Mouse (Mus musculus) brain, embryonic 18.5 days (tissue): ENCODE measurements around the gene Ly75.

Experiments used
- DNase-seq: peaks from one replicate; pipeline ENCODE4 v3.0.0-alpha.2; 2012; ENCODE audit warnings: low read depth, low spot score

The Ly75 gene

DNA sequence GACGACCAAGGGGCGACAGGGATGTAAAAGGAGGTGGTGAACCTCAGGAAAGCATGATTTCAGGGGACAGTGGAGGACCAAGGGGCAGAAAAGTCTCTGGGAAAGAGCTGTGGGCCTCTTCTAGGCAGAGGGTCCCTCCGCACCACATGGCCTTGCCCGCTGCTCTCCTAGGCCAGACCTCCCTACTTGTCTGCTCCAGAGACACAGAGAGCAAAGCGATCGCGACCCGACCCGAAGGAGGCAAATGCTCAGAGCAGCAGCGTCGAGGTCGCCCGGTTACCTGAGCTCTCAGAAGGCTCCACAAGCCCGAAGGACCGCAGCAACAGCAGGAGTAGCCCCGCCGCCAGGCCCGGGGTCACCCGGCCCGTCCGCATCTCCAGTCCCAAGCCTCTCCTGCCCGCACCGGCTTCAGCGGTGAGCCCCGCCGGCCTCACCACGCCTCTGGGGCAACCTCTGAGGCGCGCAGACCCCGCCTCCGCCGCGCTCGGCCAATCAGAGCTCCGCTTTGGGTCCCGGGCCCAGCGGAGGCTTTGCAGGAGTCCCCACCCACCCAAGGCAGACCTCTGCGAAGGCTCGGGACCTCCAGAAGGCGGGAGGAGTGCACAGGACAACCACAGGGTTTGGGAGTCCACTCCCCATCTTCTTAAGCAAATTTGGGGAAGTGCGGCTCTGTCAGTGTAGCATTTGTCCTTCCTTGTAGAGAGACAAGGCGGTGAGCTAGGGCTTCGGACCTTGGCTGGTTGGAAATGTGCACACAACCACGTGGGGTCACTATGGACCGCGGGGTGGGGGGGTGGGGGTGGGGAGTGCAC lies at the start of gene Ly75:
TSS of gene Ly75 (minus strand) at position 446 of the 812 bp plus-strand sequence.
- DNase-seq: peak; percentile 10

DNA sequence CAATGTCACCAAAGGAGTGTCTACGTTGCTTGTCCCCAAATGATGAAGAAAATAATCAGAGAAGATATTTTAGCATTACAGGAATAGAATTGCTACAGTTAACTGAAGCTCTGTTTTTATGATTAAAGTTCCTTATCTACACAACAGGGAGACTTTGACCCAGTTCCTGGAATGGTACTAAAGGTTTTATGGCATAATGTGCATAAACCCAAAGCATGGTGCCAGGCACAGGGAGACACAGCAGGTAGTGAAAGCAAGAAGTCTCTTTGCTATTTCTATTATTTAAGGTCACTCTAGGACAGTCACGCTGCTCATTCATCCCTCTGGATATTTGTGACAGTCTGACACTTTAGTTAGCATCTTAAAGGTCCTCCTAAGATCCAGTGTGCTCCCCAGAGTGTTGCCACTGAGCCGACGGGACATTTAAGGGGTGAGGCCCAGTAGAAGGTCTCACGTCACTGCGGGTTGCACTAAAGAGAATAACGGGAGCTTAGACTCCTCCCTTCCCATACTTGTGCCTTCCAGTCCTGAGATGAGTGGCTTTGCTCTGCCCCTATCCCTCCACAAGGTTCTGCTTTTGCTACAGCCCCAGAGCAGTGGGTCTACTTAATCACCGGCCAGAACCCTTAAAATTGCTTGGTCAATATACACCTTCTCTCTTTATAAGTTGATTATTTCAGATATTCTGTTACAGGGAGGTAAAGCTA lies 47.4 kb upstream of the Ly75 start:
- DNase-seq: no peak

DNA sequence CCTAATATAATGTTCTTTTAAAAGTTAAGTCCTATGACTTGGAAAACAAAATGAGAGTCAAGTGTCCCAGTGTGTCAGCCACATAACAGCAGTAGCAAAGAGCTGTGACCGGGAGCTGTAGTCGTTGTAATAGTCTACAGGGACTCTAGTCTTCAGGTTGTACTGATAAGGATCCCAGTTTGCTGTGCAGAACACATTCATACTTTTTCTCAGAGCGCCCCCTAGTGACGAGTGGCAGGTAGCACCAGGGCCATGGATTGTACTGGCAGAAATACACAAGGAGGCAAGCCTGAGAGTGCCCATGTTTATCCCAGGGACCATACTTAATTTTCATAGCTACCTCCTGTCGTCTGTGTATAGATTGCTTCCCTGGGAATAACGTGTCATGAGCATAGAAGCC lies 35.0 kb upstream of the Ly75 start:
- peak; percentile 10 for DNase-seq

DNA sequence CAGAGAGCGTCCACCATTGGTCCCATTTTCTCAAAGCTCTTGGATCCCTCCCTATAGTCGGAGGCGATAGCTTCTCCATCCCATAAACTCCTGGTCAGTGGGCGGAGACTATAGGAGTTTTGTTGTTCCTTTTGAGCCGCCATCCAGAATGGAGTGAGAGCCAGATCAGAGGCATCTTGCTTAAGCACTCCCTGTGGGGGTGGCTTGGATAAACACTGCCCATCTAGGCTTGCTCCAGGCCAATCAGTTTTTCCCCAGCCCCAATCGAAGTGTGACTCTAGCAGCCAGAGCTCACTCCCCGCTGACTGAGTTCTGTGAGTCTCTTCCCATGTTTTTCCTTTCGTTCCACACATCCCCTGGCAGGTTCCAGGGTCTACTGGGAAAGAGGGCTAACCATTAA lies 31.2 kb upstream of the Ly75 start:
- DNase-seq: no peak

DNA sequence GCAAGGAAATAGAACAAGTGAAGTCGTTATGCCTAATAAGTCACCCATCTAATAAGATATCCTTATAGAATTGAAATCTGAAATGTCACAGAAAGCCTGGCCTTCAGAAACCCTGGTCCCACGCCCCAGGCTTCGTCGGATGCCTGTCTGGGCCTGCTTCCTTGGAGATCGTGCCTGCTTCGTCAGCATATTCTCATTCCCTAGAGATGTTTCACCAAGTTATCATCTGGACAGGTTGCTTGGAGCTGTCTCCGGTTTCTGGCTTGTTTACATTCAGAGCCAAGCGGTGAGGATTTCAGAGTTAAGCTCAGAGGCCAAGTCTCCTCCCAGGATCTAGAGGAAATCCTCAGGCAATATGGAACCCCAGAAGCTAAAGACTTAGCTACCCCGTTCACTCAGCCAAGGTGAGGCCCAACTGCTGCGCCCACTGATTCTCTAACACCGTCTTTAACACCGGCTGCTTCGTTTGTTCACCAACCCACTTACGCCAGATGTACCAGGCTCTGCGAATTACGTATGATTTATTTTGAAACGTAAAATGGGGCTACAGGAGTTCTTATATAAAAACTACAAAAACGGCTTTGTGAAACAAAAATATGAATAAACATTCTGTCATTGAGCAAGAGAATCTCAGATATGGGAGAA lies 30.0 kb upstream of the Ly75 start:
- DNase-seq: no peak

DNA sequence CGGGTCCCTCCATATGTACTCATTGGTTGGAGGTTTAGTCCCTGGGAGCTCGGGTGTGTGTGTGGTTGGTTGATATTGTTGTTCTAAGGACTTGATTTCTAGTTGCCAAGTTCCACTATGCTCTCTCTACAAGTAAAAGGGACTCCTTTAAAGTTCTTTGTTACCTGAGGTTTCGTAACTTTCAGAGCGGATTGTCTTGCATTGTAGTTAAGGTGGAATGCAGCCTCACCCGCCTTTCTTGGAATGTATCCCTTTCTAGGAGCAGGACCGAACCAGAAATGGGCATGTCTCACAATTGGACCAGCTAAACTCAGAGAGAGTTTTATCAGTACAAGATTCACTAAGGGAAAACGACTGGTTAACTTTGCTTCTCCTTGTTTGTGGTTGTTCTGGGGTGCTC lies 28.1 kb upstream of the Ly75 start:
- no peak for DNase-seq

DNA sequence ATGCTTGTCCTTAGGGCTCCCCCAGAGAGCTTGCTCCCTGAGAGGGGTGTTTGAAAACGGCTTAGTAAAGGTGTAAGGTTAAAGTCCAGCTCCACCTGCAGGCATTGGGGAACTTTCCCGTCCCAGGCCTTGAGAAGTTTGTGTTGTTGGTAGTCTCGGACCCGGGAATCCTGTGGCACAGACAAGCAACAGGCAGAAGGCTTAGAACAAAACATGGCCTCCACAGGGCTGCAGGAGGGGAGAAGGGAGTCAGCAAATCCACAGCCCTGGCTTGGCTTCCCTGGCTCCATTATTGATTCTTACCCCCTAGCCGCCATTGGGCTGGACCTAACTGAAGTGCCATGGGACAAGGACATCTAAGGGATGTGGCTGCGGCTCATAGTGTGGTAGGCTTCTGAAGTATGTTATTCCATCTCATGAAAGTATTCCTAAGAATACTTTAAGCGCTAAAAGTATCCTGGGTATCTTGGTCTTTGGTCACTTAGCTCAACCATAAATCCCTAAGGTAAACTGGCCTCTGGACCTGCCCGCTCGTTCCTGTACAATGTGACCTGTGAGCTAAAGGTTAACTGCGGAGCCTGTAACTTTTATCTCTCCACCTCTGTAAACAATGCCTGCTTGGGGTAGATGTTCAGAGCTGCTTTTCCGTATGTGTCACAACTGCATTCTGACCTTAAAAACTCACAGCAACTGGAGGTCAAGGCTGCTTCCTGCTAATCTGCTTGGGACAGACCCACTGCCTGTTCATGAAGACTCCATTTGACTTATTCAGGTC lies 27.1 kb upstream of the Ly75 start:
- DNase-seq: no peak

DNA sequence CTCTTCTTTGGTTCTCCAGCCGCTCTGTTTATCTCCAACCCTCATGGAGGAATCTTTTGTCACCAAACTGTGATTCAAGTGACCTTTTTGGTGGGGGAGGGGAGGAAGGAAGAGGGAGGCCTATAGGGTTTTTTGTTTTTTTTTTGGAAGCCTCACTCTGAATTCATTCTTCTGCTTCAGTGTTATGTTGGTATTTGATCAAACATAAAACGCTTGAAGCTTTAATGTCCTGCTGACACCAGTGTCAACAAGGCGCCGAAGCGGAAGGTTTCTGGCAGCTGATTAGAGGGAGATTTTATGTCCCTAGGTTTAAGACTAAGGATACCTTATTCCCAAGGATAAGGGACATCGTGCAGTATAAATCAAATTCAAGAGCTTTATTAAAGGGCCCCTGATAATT lies 26.1 kb upstream of the Ly75 start:
- no peak for DNase-seq

DNA sequence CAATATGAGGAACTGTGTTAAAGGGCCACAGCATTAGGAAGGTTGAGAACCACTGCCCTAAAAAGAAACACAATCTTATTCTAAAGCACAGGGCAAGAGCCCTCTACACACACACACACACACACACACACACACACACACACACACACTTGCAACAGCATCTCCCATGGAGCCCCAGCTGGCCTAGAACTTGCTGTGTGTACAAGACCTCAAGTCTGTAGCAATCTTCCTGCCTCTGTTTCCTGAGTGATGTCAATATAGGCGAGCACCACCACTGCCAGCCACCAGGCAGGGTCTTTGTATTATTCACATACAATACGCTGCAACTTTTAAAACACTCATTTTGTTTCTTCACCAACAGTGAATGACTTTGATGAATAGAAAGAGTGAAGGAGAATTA lies 24.3 kb upstream of the Ly75 start:
- no peak for DNase-seq

DNA sequence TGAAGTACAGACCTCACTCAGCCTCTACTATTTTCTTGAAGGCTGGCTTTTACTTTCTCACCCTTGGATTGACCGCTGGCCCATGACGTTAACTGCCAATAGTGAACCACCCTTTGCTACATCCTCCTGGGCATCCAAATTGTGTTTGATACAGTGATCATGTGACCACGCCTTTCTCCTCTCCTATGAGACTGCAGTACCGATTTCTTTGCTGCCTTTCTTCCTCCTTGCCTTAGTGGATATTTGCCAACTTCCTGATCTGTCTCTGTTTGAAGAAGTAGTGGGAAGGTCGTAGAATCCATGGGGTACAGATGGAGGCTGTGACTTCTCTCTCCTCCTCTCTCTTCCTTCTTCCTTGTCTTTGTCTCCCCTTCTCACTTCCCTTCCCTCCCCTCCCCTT lies 22.3 kb upstream of the Ly75 start:
- DNase-seq: no peak

DNA sequence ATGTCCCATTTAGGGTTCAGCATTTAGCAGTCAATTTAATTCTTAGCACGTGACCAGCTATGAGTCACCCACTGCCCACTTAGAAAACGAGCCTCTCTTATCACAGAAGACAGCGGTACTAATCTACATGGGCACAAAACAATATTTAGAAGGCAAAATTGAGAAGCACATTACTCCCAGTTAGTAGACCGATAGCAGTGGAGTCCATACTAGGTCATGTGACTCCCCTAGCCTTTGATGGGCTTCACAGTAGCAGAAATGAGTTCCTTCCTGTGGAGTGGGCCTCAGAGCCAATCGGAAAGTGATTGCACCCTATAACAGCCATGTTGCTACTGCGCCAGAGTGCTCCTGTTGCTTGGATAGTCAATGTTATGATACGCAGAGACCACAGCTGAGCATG lies 21.7 kb upstream of the Ly75 start:
- no peak for DNase-seq

DNA sequence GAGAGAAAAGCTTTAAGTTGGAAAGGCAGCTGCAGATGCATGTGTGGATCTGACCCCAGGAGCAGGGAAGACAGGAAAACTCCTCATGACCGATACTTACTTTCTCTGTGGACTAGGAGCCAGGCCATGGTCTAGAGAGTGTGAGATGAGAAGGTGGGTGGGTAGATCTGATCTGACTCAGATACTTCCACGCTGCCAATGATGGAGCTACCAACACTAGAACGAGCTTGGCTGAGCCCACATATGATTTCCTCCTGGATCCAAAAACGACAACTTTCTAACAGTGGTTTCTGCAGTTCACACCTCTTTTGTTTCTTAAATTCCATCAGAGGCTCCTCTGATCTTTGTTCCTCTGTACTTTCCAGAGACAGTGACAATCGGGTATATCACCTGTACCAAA lies 18.6 kb upstream of the Ly75 start:
- no peak for DNase-seq

DNA sequence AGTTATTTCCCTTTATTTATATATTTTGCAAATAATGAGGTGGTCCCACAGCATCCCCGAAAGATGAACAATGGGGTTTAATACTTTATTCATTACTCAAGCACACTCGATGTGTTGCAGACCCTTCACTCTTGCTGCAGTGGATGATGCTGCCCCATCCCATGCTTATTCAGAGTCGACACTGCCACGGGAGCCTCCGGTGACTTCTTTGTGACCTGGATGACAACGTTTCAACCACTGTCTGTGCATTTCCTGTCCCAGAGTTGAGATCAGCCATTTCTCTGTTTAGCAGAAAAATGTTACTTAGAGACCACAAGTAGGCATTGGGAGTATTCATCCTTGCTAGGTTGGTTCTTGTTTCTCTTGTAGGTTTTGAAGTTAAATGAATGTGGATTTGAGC lies 10.7 kb upstream of the Ly75 start:
- DNase-seq: no peak

DNA sequence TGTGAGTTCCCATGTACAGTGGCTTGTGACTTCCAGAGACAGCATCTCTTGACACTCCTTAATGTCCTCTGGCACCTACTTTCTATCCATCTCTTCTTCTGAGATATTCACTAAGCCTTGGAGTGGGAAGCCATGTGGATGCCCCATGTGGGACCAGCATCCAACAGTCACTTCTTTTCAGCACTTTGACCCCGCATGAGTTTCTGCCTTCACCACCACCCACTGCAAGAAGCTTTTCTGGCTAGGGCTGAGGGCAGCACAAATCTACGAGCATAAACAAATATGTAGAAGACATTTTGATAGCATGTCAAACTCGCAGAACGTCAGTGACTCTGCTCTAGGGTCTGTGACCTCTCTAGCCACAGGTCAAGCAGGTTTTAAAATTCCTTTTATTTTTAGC lies 9.2 kb upstream of the Ly75 start:
- DNase-seq: no peak

DNA sequence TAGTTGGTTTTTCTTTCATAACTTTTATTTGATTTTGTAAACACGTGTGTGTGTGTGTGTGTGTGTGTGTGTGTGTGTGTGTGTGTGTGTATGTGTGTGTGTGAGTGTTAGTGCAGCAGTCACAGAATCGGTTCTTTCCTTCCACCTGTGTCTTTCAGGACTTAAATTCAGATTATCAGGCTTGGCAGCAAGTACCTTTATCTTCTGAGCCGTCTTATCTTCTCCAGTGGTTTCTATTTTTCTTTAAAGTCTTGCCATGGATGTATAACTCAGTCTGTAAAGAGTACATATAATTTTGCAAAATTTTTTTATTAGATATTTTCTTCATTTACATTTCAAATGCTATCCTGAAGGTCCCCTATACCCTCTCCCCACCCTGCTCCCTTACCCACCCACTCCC lies 4.3 kb upstream of the Ly75 start:
- DNase-seq: no peak

DNA sequence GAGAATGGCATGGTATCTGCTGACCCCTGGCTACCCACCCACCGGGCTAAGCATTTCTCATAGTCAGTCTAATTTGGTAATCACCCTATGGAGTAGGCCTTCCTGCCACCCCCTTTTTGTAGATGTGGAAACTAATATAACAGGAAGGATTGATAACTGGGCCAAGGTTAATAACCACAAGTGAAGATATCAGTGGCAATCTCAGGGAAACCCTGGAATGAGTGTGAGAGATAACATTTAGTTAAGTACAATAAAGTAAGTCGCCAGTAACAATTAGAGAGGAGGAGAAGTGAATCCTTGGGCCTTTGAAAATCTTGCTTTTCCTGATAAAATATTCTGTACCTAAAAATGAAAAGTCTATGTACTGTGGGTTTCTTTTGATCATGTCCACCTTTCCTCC lies 3.7 kb upstream of the Ly75 start:
- DNase-seq: no peak

DNA sequence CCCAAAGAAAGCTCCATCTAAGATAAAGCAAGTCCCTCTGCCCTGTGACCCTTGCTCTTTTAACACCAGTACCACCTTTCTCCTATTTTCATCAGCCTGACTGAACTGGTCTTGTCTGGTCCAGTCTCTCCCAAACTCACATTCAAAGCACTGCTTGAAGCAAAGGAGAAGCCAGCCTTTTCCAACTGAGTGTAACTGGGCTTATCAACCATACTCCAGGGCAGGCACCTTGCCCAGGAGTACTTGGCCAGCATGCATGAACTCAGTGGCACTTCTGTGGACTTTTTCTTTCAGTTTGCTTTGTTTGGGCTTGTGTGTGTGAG lies 1.6 kb upstream of the Ly75 start:
- no peak for DNase-seq

DNA sequence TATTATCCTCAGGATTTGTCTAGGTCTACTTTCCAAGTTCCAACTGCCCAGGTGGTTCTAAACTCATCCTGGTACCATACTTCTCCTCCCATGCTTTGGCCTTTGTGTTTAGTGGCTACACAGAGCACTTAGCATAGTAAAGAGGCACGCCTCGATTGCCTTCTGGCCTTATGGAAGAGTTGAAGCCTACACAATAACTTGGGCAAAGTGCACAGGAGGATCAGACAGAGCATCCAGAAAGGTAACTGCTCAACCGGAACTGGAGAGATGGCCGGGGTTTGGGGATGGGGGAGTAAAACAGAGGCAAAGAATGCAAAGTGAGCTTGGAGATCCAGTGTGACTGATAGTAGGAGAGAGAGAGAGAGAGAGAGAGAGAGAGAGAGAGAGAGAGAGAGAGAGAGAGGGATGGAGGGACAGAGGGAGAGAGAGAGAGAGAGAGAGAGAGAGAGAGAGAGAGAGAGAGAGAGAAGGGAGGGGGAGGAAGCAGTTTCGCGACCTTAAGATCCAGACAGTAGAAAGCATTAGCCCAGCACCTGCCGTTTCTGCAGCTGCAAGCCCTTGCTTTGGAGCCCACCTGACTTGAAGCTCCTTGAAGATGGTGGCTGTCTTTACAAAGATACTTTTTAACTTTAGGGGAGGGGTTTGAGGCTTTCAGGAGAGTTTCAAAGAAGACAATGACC lies 1.1 kb upstream of the Ly75 start:
- DNase-seq: no peak

DNA sequence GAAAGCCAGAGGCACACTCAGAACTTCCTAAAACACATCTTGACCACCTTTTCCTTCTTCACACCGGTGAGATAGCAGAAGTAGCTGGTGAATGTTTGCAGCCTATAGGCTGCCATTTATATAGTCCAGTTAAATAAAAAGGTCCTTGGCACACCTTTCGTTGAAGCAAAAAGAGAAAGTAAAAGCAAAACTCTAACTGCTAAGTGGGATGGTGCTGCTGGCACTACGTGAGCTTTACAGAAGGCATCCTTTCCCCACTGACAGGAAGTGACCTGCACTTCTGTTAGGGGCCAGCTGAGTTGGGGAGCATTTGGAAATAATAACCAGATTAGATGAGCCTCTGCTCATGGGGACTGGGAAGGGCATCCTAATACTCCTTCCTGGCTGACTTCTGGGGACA lies 757 bp downstream of the Ly75 start:
- DNase-seq: no peak

DNA sequence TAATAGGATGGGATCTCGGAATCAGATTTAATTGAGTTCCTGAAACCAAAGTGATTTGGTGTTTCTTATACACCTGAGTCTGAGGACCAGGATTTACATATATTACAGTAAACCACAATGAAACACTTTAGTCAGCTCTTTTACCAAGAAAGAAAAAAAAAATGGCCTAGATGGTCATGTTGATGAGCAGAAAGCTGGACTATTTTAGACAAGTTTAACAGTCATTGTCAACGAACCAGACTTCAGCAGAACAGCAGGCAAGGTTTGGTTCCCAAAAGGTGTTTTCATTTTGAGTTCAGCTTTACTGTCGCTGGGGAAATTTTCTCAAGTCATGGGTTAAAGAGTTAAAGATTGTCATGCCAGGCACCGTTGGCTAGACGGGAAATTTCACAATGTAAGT lies 5.8 kb downstream of the Ly75 start:
- DNase-seq: no peak

DNA sequence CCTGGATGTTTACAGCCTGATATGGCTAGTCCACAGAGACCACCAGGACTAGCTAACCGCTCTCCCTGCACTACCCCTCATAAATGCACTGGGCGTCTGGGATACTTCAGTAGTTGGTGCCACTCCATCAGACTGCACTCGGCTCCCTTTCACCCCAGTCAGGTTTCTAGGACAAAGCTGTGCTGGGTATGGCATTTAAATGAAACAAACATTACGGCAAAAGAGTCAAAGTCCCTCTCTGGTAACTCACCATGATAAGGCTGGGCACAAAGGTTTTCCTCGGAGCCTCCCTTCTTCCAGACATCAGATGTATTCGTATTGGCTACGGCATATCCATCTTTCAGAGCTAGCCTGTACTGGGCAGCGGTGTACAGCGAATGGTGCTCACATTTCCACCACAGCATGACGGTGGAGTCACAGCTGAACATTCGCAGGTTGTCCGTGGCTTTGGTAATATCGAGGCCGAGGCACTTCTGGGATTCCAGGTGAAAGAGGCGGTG lies 7.4 kb downstream of the Ly75 start:
- DNase-seq: no peak

DNA sequence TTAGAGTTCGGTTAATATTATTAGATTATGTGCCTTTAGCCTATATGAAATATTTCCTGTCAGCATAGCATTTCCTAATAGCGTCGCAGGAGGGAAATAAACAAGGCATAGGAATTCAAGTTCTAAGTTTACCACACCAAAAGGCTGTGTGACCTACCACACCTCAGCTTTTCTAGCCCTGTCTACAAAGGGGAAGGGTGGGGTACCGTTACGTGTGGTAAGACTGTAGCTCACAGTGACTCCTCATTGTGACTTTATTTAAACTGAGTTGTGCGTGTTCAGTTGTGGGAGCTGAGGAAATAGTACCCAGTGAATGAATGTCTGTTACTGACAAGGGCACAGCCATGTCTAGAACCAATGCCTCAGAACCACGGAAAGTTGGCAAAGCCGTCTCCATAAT lies 8.0 kb downstream of the Ly75 start:
- DNase-seq: no peak
